Mouse (Mus musculus) activated CD4-positive, CD25-positive, alpha-beta regulatory T cell, adult 9 weeks (primary cell): Measurements from ENCODE around the gene Igf2bp2. TPM values are rescaled to one million over a fixed set of nuclear protein-coding genes. Genes with fewer than 3 reads are reported as not detected.

Experiments used
- polyA plus RNA-seq: library from polyadenylated mRNA; unstranded; fragments of 100-300 nt; shearing (Covaris generic); gene quantifications from one replicate; pipeline ENCODE4 v1.2.1, GENCODE M21; 2017

Gene Igf2bp2
- polyA plus RNA-seq: 0.93 TPM

GRCm38 (mm10) chr16:22162512-22163455 is at the start of gene Igf2bp2:
Gene Igf2bp2, minus strand, starts transcription at chr16:22163299.

GRCm38 (mm10) chr16:22009099-22009584 is 154.0 kb downstream of the Igf2bp2 start, which contains the start of gene Senp2:
Gene Senp2, plus strand, starts transcription at chr16:22009484.

Other genes starting within 250 kb of the Igf2bp2 start
- 12.0 TPM for gene Tmem41a, start 215.7 kb downstream of the Igf2bp2 start, polyA plus RNA-seq
- 0.79 TPM for gene Liph, start 167.6 kb downstream of the Igf2bp2 start, polyA plus RNA-seq
- 12.0 TPM for gene Senp2, start 153.8 kb downstream of the Igf2bp2 start, polyA plus RNA-seq
- gene Tra2b, start 102.7 kb upstream of the Igf2bp2 start, polyA plus RNA-seq: 359 TPM